Mouse (Mus musculus) telencephalon, adult 2 months (tissue): ENCODE results near the gene Slc17a6.

Experiments
- DNase-seq: peaks from one replicate; pipeline ENCODE4 v3.0.0-alpha.2; 2011; ENCODE audit warnings: low read depth, low spot score

Gene Slc17a6

GRCm38 (mm10) chr7:51621694-51622145, at the start of gene Slc17a6:
Gene Slc17a6 (plus strand): TSS chr7:51622006.
- DNase-seq: no peak

GRCm38 (mm10) chr7:51600021-51600420, 21.8 kb upstream of the Slc17a6 start:
- peak; percentile 58 for DNase-seq

- no peak for DNase-seq
Observed at GRCm38 (mm10) chr7:51603741-51604140, 18.1 kb upstream of the Slc17a6 start.

- no peak for DNase-seq
Observed at GRCm38 (mm10) chr7:51614404-51614803, 7.4 kb upstream of the Slc17a6 start.

GRCm38 (mm10) chr7:51617941-51618340, 3.9 kb upstream of the Slc17a6 start:
- DNase-seq: no peak

GRCm38 (mm10) chr7:51618412-51618811, 3.4 kb upstream of the Slc17a6 start:
- no peak for DNase-seq

- DNase-seq: no peak
Observed at GRCm38 (mm10) chr7:51619977-51620376, 1.8 kb upstream of the Slc17a6 start.

GRCm38 (mm10) chr7:51622196-51622595, 390 bp downstream of the Slc17a6 start:
- DNase-seq: no peak

- DNase-seq: no peak
Observed at GRCm38 (mm10) chr7:51622666-51623065, 860 bp downstream of the Slc17a6 start.

- DNase-seq: no peak
Observed at GRCm38 (mm10) chr7:51624336-51624897, 2.6 kb downstream of the Slc17a6 start.

- no peak for DNase-seq
Observed at GRCm38 (mm10) chr7:51625161-51625560, 3.4 kb downstream of the Slc17a6 start.

- no peak for DNase-seq
Observed at GRCm38 (mm10) chr7:51625591-51626255, 3.9 kb downstream of the Slc17a6 start.

GRCm38 (mm10) chr7:51626451-51627000, 4.7 kb downstream of the Slc17a6 start:
- no peak for DNase-seq

- no peak for DNase-seq
Observed at GRCm38 (mm10) chr7:51627001-51627631, 5.3 kb downstream of the Slc17a6 start.

GRCm38 (mm10) chr7:51627666-51628065, 5.9 kb downstream of the Slc17a6 start:
- no peak for DNase-seq

- no peak for DNase-seq
Observed at GRCm38 (mm10) chr7:51628349-51628748, 6.5 kb downstream of the Slc17a6 start.

GRCm38 (mm10) chr7:51629206-51629605, 7.4 kb downstream of the Slc17a6 start:
- no peak for DNase-seq

GRCm38 (mm10) chr7:51631171-51631570, 9.4 kb downstream of the Slc17a6 start:
- DNase-seq: no peak

GRCm38 (mm10) chr7:51632543-51633229, 10.9 kb downstream of the Slc17a6 start:
- DNase-seq: no peak

- DNase-seq: no peak
Observed at GRCm38 (mm10) chr7:51633230-51633844, 11.5 kb downstream of the Slc17a6 start.

GRCm38 (mm10) chr7:51657152-51657551, 35.3 kb downstream of the Slc17a6 start:
- no peak for DNase-seq

GRCm38 (mm10) chr7:51662441-51662840, 40.6 kb downstream of the Slc17a6 start:
- peak; percentile 21 for DNase-seq
